Mouse (Mus musculus) lung, adult 18-20 months (tissue): ENCODE results near the gene Fdxacb1.
A peak's percentile ranks its signal among the peaks of the same experiment; 100 is the strongest.

Experiments
- DNase-seq, 2 experiments: peaks; one replicate each; pipeline ENCODE4 v3.0.0; 2022; ENCODE audit warnings: mixed read lengths in 2 of 2

Fdxacb1 gene

DNA sequence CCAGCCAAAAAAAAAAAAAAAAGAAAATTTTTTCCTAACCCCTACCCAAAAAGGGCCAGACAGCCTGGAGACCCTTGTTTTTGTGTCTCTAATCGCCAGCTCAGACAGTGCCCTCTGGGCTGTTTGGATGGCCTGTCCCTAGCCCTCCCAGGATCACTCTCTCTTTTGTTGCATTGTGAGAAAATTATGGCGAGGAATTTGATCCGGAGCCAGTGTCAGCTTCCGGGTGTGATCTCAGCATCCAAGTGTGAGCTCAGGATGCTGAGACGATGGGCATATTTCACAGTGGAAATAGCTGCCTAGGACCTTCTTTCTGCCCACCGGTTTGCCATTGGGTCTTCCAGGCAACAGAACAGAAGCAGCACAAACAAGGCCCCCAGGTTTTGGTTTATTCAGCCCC, 17.3 kb upstream of the Fdxacb1 start:
- no peak for DNase-seq

GRCm38 (mm10) chr9:50751323-50751722, 16.7 kb upstream of the Fdxacb1 start, which contains the start of gene Cryab:
TSS of gene Cryab (plus strand) at chr9:50751325.
- DNase-seq = no peak

DNA sequence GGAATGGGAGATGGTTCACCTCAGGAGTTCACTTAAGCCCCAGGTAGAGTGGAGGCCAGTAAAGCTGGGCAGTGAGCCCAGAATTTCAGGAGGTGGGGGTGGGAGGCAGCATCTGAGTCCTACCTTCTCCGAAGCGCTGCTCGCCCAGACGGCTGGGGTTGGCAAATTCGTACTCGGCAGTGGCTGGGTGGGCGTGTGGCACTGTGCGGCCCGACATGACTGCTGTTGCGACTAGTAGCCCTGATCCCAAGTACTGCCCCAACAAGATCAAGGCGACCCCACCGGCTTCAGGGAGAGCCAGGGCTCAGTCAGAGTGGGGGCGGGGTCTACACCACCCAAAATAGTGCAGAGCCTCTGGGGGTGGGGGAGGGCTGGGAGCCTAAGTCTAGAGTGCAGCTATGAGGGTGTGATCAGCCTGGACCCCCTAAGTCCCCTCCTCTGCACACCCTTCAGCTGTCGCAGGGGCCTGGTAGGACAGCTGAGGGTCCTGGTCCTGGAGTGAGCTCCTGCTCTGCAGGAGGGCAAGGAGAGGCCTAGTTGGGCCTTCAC, 15.9 kb upstream of the Fdxacb1 start, which contains the start of gene Hspb2:
Hspb2 (minus strand) TSS at position 301 of the 549 bp plus-strand sequence.
- DNase-seq = peak; percentile 22 to 52

- peak; percentile 92 to 93 for DNase-seq
Measured at GRCm38 (mm10) chr9:50752784-50753615, 15.0 kb upstream of the Fdxacb1 start.

GRCm38 (mm10) chr9:50753947-50754346, 14.1 kb upstream of the Fdxacb1 start:
- DNase-seq = no peak

DNA sequence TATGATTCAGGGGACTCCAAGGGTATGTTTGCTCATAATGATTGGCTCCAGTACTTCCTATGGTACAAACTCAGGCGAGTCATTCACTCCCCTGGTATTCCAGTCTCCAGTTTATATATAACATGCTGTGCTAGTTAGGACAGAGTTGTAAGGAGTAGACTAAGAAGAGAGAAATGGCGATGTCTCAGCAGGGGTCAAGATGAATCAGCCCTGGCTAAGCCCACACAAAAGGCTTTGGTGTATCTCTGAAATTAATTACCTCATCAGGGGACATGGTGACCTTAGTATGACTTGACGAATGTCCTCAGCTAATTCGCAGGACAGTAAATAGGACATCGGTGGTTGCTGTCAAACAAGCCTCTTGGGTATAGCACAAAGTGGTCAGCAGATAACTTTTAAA, 11.3 kb upstream of the Fdxacb1 start:
- no peak for DNase-seq

DNA sequence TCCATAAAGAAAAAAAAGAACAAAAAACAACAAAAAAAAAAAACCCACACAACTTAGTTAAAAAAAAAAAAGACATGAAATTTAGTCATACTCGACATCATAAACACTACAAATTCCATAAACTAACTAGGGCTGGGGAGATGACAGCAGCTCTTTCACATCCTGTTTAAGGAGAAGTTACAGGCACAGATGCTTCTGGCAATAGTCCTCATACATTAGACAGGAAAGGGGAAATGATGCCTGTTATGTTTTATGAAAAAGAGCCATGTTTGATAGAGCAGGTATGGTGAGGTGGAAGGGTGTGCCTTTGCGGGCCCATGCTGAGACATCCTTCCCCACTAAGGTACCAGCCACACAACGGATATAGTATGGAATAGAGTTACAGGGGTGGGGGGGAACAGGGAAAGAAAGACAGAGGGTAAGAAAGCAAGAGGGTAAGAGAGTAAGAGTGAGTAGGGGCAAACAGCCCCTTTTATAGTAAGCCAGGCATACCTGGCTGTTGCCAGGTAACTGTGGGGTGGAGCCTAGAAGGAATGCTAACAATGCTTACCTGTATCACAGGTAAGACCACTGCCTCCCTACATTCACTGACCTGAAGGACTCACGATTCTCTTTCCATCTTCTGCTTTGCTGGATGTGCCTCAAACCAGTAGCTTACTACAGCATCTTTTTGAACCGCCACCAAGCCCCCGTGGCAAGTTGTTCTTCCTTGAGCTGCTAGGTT, 6.4 kb upstream of the Fdxacb1 start:
- DNase-seq = no peak

GRCm38 (mm10) chr9:50763331-50763730, 4.7 kb upstream of the Fdxacb1 start:
- DNase-seq = peak in 1 of 2 experiments; percentile 35

DNA sequence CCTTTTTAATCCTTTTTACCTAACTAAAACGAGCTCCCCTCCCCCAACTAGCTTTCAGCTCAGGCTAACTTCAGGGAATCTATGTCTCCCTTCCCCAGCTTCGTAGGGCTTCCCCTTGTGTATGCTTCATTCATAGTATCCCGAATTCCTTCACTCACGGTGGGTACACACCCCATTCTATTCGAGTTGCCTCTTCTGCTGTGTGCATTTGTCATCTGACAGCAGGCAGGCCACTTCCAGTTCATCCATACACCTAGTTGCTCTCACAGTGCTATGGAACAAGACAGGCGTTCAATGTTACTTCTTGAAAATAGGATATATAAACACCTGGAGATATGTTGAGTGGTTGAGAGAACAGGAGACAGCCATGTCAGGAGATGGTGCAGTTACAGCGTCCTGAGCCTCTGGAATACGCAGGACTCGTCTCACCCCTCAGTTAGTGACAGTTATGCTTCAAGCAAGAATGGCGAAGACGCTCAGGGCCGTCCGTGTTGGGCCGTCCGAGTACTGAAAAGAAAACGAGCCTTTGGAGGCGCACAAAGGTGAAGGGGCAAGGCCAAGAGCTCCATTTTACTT, 417 bp upstream of the Fdxacb1 start:
- peak in 1 of 2 experiments; percentile 24 for DNase-seq

DNA sequence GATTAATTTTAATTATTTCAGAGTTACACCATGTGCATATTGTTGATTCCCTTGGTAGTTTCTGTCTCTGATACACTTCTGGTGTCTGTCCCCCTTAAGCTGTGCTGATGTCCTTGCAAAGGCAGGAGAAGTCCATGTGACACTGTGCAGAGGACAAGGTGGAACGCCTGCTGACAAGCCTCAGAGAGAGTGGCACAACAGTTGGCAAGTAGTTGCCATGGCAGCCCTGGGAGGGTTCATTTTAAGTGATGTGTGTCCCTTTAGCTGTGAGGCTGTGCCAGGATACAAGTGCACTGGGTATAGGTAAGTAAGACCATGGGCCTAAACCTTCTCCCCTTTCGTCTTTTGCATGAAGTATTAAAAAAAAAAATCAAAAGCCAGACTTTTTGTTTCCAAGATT, 2.0 kb downstream of the Fdxacb1 start:
- no peak for DNase-seq

- DNase-seq = no peak
Measured at GRCm38 (mm10) chr9:50774026-50774462, 6.0 kb downstream of the Fdxacb1 start.

GRCm38 (mm10) chr9:50774991-50775612, 7.1 kb downstream of the Fdxacb1 start, which contains the start of the genes Alg9 and 1110032A03Rik:
TSS of gene Alg9 (plus strand) at chr9:50775019.
TSS of gene 1110032A03Rik (minus strand) at chr9:50775520.
- peak; percentile 87 to 88 for DNase-seq

GRCm38 (mm10) chr9:50775662-50776126, 7.7 kb downstream of the Fdxacb1 start:
- DNase-seq = no peak

DNA sequence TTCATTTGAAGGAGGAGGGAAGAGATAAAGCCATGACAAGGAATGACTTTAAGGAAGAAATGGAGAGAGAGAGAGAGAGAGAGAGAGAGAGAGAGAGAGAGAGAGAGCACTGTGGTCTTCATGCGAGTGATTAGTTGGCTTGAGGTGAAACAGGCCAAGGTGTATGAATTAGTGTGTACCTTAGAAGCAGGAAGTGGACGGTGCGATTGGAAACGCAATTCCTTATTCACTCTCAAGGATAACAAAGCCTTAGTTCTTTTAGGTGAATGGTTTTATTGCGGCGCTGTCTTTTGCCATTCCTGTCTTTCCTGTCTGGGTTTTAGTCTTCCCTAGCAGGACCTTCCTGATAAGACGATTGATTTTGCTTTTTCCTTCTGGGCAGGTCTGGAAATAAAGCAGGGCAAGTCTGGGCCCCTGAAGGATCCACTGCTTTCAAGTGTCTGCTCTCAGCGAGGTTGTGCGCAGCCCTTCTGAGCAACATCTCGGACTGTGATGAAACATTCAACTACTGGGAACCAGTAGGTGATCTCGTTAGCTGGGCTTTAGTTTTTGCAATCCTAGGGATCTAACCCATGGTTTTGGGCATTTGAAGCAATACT, 8.2 kb downstream of the Fdxacb1 start:
- DNase-seq = no peak

- DNase-seq = no peak
Measured at GRCm38 (mm10) chr9:50782155-50782554, 14.1 kb downstream of the Fdxacb1 start.

- DNase-seq = no peak
Measured at GRCm38 (mm10) chr9:50795266-50795665, 27.2 kb downstream of the Fdxacb1 start.

DNA sequence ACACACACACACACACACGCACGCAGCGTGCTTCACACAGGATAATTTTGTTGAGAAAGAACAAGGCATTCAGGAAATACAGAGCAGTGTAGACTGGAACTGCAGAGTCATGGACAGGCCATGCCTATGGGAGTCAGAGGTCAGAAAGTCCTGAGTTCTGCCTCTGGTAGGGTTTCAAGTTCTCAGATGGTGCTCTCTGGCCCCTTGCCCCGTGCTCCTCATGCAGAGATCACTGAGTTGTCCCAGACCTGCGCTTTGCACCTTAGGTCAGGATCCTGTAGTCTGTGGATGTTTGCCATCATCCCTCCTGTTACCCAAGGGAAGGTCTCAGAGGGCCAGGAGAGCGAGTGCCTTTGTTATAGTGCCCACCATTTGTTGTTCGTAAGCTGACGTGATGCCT, 28.7 kb downstream of the Fdxacb1 start:
- DNase-seq = no peak

DNA sequence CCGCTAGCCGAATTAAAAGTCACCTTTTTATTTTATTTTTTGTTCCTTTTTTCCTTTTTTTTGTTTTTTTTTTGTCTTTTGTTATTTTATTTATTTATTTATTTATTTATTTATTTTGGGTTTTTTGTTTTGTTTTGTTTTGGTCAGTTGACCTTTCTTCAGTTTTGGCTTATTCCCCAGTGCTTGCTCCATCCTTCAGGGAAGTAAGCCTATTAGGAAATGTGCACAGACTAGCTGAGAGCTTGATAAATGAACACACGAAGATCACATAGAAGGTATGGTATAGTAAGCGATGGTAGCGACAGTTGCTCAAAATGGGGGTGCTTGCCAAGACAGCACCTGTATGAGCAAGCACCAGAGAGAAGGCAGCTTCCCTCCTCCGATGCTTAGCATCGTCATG, 29.6 kb downstream of the Fdxacb1 start:
- DNase-seq = no peak

DNA sequence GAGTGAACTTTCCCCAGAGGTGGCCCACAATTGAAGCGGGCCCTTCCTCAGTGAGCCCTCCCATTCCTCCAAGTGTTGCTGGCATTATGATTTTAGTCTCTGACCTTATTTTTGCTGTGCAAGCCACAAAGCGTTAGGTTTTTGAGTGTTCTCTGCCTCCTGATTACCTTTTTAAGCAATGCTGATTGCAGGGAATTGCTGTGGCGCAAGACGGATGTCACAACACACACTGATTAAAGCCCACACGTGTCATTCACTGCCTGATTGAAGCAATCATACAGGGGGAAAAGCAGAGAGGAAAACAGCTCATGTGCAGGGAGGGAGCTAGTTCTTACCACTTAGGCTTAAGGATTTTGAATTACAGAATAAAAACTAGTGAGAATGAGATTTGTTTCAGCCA, 30.3 kb downstream of the Fdxacb1 start:
- peak; percentile 70 to 71 for DNase-seq

GRCm38 (mm10) chr9:50800985-50801384, 32.9 kb downstream of the Fdxacb1 start:
- peak; percentile 26 to 57 for DNase-seq

DNA sequence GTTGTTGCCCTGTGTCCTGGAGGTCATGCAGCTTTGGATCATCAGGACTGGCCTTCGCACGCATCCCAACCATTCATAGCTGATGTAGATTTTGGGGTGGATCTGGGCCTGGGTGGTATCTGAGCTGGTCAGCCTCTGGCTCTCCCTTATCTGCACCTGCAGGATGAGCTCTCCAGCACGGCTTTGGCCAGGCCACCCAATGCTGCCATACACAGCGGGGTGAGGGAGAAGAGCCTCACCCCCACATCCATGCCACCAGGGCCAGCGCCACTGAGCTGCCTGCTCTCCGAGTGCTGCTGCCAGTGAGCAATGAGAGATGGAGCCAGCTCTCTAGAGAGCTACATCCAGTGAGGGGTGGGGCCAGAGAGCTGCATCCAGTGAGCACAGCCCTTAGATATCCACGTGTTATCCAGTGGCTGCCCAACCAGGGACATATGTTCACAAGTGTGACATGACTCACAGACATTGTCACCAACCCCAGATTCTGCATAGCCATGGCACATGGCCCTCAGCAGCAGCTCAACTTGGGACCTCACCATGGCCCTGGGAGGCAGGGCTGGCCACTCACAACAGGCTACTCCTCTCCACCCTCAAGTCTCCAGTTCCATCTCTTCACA, 35.1 kb downstream of the Fdxacb1 start:
- no peak for DNase-seq
